Mouse (Mus musculus) left cerebral cortex, adult 8-10 months (tissue): ENCODE results near the gene Vmn2r124. TPM values are rescaled to one million over a fixed set of nuclear protein-coding genes. Genes with fewer than 3 reads are reported as not detected.
"Not testable (repeated sequence)": the region's sequence is repeated elsewhere in the genome, so short reads cannot be mapped to it uniquely, and the experiment has no call there.

ENCODE experiments used
- DNase-seq, 2 experiments: peaks; one replicate each; pipeline ENCODE4 v3.0.0; 2022; ENCODE audit warnings: low spot score in 2 of 2
- total RNA-seq, 4 experiments: library from RNA; stranded (reverse); gene quantifications; 2 replicates each; pipeline ENCODE4 v1.2.4; 2022

Vmn2r124 gene
- under 1 TPM in 1 of 4 experiments, not detected in 3; 0.07 TPM for total RNA-seq

GRCm38 (mm10) chr17:18049124-18049523 lies at the start of gene Vmn2r124:
Vmn2r124 (plus strand) TSS chr17:18049424.
- DNase-seq: no peak

- no peak for DNase-seq
These were observed 44.5 kb upstream of the Vmn2r124 start for GRCm38 (mm10) chr17:18004752-18005151.

- no peak for DNase-seq
These were observed 27.8 kb upstream of the Vmn2r124 start, which contains the start of gene Fpr-rs4 for GRCm38 (mm10) chr17:18021433-18021832. Fpr-rs4 (plus strand) TSS chr17:18021733.

- not testable (repeated sequence) for DNase-seq
These were observed 35.5 kb downstream of the Vmn2r124 start, which contains the start of gene Vmn2r91 for GRCm38 (mm10) chr17:18084716-18085115. Vmn2r91 (plus strand) TSS chr17:18085016.

DNA sequence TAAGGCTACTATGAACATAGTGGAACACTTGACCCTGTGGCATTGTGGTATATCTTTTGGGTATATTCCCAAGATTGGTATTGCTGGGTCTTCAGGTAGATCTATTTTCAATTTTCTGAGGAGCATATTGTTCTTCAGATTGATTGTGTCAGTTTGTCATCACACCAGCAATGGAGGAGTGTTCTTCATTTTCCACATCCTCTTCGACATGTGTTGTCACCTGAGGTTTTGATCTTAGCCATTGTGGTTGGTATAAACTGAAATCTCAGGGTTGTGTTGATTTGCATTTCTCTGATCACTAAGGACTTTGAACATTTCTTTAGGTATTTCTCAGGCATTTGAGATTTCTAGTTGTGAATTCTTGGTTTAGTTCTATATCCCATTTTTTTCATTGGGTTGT lies 46.4 kb downstream of the Vmn2r124 start:
- not testable (repeated sequence) for DNase-seq

- DNase-seq: not testable (repeated sequence)
These were observed 53.0 kb downstream of the Vmn2r124 start for GRCm38 (mm10) chr17:18102265-18102664.

Other genes starting within 250 kb of the Vmn2r124 start
- 10 to 100 TPM; 70.6 to 89.4 (median 76.6) TPM for gene Spaca6, start 222.3 kb upstream of the Vmn2r124 start, total RNA-seq
- 1 to 10 TPM in 2 of 4 experiments, under 1 TPM in 2; 0.74 to 1.6 (median 1.00) TPM for gene Has1, start 194.2 kb upstream of the Vmn2r124 start, total RNA-seq
- not detected for gene Fpr1, start 165.5 kb upstream of the Vmn2r124 start, total RNA-seq
- gene Fpr2, start 161.6 kb upstream of the Vmn2r124 start, total RNA-seq: not detected
- not detected for gene Fpr3, start 161.6 kb upstream of the Vmn2r124 start, total RNA-seq
- gene Fpr-rs4, start 27.7 kb upstream of the Vmn2r124 start, total RNA-seq: not detected
- not detected for gene Vmn2r91, start 35.6 kb downstream of the Vmn2r124 start, total RNA-seq
- gene Vmn2r92, start 102.5 kb downstream of the Vmn2r124 start, total RNA-seq: not detected
- not detected for gene Vmn2r94, start 228.3 kb downstream of the Vmn2r124 start, total RNA-seq
- gene Vmn2r93, start 248.7 kb downstream of the Vmn2r124 start, total RNA-seq: not detected